Mouse (Mus musculus) liver, embryonic 14.5 days (tissue): ENCODE data around the gene Slc25a33.

Experiments
- CTCF ChIP-seq: IDR thresholded peaks from 2 replicates; pipeline ENCODE4 v1.5.1; 2016; ENCODE audit warnings: antibody characterized with exemption, low read depth, control low read depth
- EP300 ChIP-seq: IDR thresholded peaks from 2 replicates; pipeline ENCODE4 v1.6.1; 2016; ENCODE audit warnings: antibody characterized with exemption, low read depth

- no peak for TF ChIP-seq CTCF
- TF ChIP-seq EP300, result no peak
These were observed 51.1 kb downstream of the Slc25a33 start for GRCm38 (mm10) chr4:149723021-149723390.
